Mouse (Mus musculus) MEL (cell line): ENCODE data around the gene Ppfibp2. TPM values are rescaled to one million over a fixed set of nuclear protein-coding genes. Genes with fewer than 3 reads are reported as not detected.

Experiments
- DNase-seq: peaks from one replicate; pipeline ENCODE4 v3.0.0; 2011; ENCODE audit warnings: low read depth, low spot score
- H3K27ac ChIP-seq: 2 replicates; pipeline ENCODE4 v1.5.1; 2012; ENCODE audit warnings: low read depth, mild to moderate bottlenecking, control low read depth, low read length, moderate library complexity; ENCODE audit not compliant: control insufficient read depth
- H3K27me3 ChIP-seq, 2 experiments: fragments of 150-350 bp in 1 of 2; sonication (generic) in 1 of 2; 2 replicates each; pipeline ENCODE4 v1.6.1; 2012; ENCODE audit warnings: low read length in 2 of 2, mild to moderate bottlenecking in 2 of 2, improper control_type of control experiment in 1 of 2, moderate library complexity in 1 of 2; ENCODE audit not compliant: insufficient read depth in 2 of 2, control insufficient read depth in 1 of 2
- H3K36me3 ChIP-seq, 2 experiments: 2 replicates each; pipeline ENCODE4 v1.6.1; 2012 to 2014; ENCODE audit warnings: low read length in 2 of 2, improper control_type of control experiment in 1 of 2, inconsistent platforms in 1 of 2, mild to moderate bottlenecking in 1 of 2; ENCODE audit not compliant: insufficient read depth in 2 of 2, control insufficient read depth in 1 of 2
- H3K4me1 ChIP-seq, 2 experiments: fragments of 150-350 bp in 1 of 2; sonication (generic) in 1 of 2; 2 replicates each; pipeline ENCODE4 v1.6.1; 2012; ENCODE audit warnings: low read length in 2 of 2, improper control_type of control experiment in 1 of 2, mild to moderate bottlenecking in 1 of 2; ENCODE audit not compliant: insufficient read depth in 2 of 2, control insufficient read depth in 1 of 2
- H3K4me3 ChIP-seq, 2 experiments: fragments of 150-350 bp in 1 of 2; sonication (generic) in 1 of 2; 2 replicates each; pipeline ENCODE4 v1.5.1; 2012; ENCODE audit warnings: low read depth in 2 of 2, low read length in 2 of 2, mild to moderate bottlenecking in 2 of 2, moderate library complexity in 2 of 2, control low read depth in 1 of 2, improper control_type of control experiment in 1 of 2; ENCODE audit not compliant: control insufficient read depth in 1 of 2, insufficient read depth in 1 of 2
- H3K79me2 ChIP-seq: 2 replicates; pipeline ENCODE4 v1.6.1; 2012; ENCODE audit warnings: mild to moderate bottlenecking, low read length, moderate library complexity; ENCODE audit not compliant: control insufficient read depth, poor library complexity, insufficient read depth
- H3K9ac ChIP-seq: 2 replicates; pipeline ENCODE4 v1.6.1; 2012; ENCODE audit warnings: low read depth, mild to moderate bottlenecking, control low read depth, low read length, moderate library complexity; ENCODE audit not compliant: control insufficient read depth, poor library complexity, severe bottlenecking
- H3K9me3 ChIP-seq: fragments of 150-350 bp; sonication (generic); replicated peaks from 2 replicates; pipeline ENCODE4 v1.6.1; 2012; ENCODE audit warnings: mild to moderate bottlenecking, low read length, improper control_type of control experiment, moderate library complexity; ENCODE audit not compliant: insufficient read depth
- CHD1 ChIP-seq: IDR thresholded peaks from 2 replicates; pipeline ENCODE4 v1.6.1; 2012; ENCODE audit warnings: low read depth, mild to moderate bottlenecking, inconsistent platforms, low read length, improper control_type of control experiment
- E2F4 ChIP-seq: IDR thresholded peaks from 2 replicates; pipeline ENCODE4 v1.6.1; 2011; ENCODE audit warnings: low read depth, low read length, improper control_type of control experiment, borderline replicate concordance
- ELF1 ChIP-seq: IDR thresholded peaks from 2 replicates; pipeline ENCODE4 v1.6.1; 2014; ENCODE audit warnings: low read depth, mild to moderate bottlenecking, inconsistent platforms, low read length, improper control_type of control experiment, moderate library complexity
- ETS1 ChIP-seq: IDR thresholded peaks from 2 replicates; pipeline ENCODE4 v1.6.1; 2012; ENCODE audit warnings: low read depth, mild to moderate bottlenecking, inconsistent platforms, low read length, improper control_type of control experiment, moderate library complexity
- GATA1 ChIP-seq: IDR thresholded peaks from 2 replicates; pipeline ENCODE4 v1.6.1; 2011; ENCODE audit warnings: low read depth, low read length, improper control_type of control experiment
- HCFC1 ChIP-seq: IDR thresholded peaks from 2 replicates; pipeline ENCODE4 v1.6.1; 2012; ENCODE audit warnings: low read depth, mild to moderate bottlenecking, inconsistent platforms, low read length, improper control_type of control experiment, moderate library complexity
- JUND ChIP-seq: IDR thresholded peaks from 2 replicates; pipeline ENCODE4 v1.6.1; 2011; ENCODE audit warnings: low read depth, mild to moderate bottlenecking, improper control_type of control experiment, low read length
- KAT2A ChIP-seq: conservative IDR thresholded peaks from 2 replicates; pipeline ENCODE4 v1.6.1; 2012; ENCODE audit warnings: low read depth, low read length, improper control_type of control experiment, inconsistent platforms
- MAFK ChIP-seq: IDR thresholded peaks from 2 replicates; pipeline ENCODE4 v1.6.1; 2011; ENCODE audit warnings: low read depth, mild to moderate bottlenecking, low read length, improper control_type of control experiment, borderline replicate concordance
- MAX ChIP-seq: IDR thresholded peaks from 2 replicates; pipeline ENCODE4 v1.6.1; 2011; ENCODE audit warnings: low read length, improper control_type of control experiment
- MEF2A ChIP-seq: IDR thresholded peaks from 2 replicates; pipeline ENCODE4 v1.6.1; 2014; ENCODE audit warnings: low read depth, mild to moderate bottlenecking, inconsistent platforms, low read length, improper control_type of control experiment; ENCODE audit not compliant: poor library complexity, insufficient replicate concordance, severe bottlenecking; ENCODE audit errors: extremely low read depth
- MXI1 ChIP-seq: IDR thresholded peaks from 2 replicates; pipeline ENCODE4 v1.6.1; 2011; ENCODE audit warnings: mild to moderate bottlenecking, low read depth, low read length, improper control_type of control experiment
- POLR2A ChIP-seq, 2 experiments: IDR thresholded peaks; 2 replicates each; pipeline ENCODE4 v1.6.1; 2011 to 2012; ENCODE audit warnings: low read length in 2 of 2, mild to moderate bottlenecking in 2 of 2, control low read depth in 1 of 2, improper control_type of control experiment in 1 of 2, low read depth in 1 of 2, moderate library complexity in 1 of 2; ENCODE audit not compliant: control insufficient read depth in 1 of 2, insufficient read depth in 1 of 2, poor library complexity in 1 of 2
- RAD21 ChIP-seq: IDR thresholded peaks from 2 replicates; pipeline ENCODE4 v1.6.1; 2011; ENCODE audit warnings: mild to moderate bottlenecking, low read depth, low read length, improper control_type of control experiment
- SMC3 ChIP-seq: IDR thresholded peaks from 2 replicates; pipeline ENCODE4 v1.6.1; 2011; ENCODE audit warnings: low read depth, low read length, improper control_type of control experiment
- TAL1 ChIP-seq: IDR thresholded peaks from 2 replicates; pipeline ENCODE4 v1.6.1; 2012; ENCODE audit warnings: mild to moderate bottlenecking, inconsistent platforms, low read length, moderate library complexity, mixed read lengths
- UBTF ChIP-seq: IDR thresholded peaks from 2 replicates; pipeline ENCODE4 v1.6.1; 2012; ENCODE audit warnings: low read depth, mild to moderate bottlenecking, inconsistent platforms, low read length, improper control_type of control experiment, moderate library complexity, borderline replicate concordance; ENCODE audit not compliant: insufficient read depth
- USF1 ChIP-seq: IDR thresholded peaks from 2 replicates; pipeline ENCODE4 v1.6.1; 2014; ENCODE audit warnings: low read depth, mild to moderate bottlenecking, inconsistent platforms, low read length, improper control_type of control experiment, moderate library complexity
- ZMIZ1 ChIP-seq: IDR thresholded peaks from 2 replicates; pipeline ENCODE4 v1.6.1; 2012; ENCODE audit warnings: low read depth, mild to moderate bottlenecking, inconsistent platforms, low read length, improper control_type of control experiment, moderate library complexity
- ZNF384 ChIP-seq: IDR thresholded peaks from 2 replicates; pipeline ENCODE4 v1.6.1; 2012; ENCODE audit warnings: low read depth, mild to moderate bottlenecking, inconsistent platforms, low read length, improper control_type of control experiment
- polyA plus RNA-seq, 2 experiments: library from polyadenylated mRNA; stranded (reverse) in 1 of 2; unstranded in 1 of 2; fragments of >175 nt in 1 of 2; fragments of >200 nt in 1 of 2; gene quantifications; 2 replicates each; pipeline versions ENCODE4 v1.2.1 to v1.2.4; 2012; ENCODE audit warnings: low replicate concordance in 2 of 2, low read depth in 1 of 2; ENCODE audit not compliant: insufficient read length in 2 of 2, insufficient read depth in 1 of 2, missing spikeins in 1 of 2
- total RNA-seq: library from RNA; depleted of rRNA; stranded (reverse); fragments of 300-350 nt; gene quantifications from 2 replicates; pipeline ENCODE4 v1.2.3, GENCODE M21; 2012

The Ppfibp2 gene
- total and polyA plus RNA-seq, 3 experiments, result not detected

GRCm38 (mm10) chr7:107700646-107701045 is 105.6 kb downstream of the Ppfibp2 start:
- no peaks in the 10 kb centered on the region for H3K27me3 ChIP-seq
- H3K9me3 ChIP-seq, result no peaks in the 10 kb centered on the region
- TF ChIP-seq UBTF (no peak), SMC3 (no peak), CHD1 (no peak), E2F4 (no peak), RAD21 (no peak), ZMIZ1 (no peak), USF1 (no peak), POLR2A (IDR thresholded peaks at IDR 0.05; ENCODE audit: control insufficient read depth in 1 of 2, insufficient read depth in 1 of 2, low read depth in 1 of 2, low read length in 2 of 2, poor library complexity in 1 of 2) (no peak), ZNF384 (no peak), GATA1 (no peak), JUND (no peak), MAX (no peak), MEF2A (no peak), HCFC1 (no peak), TAL1 (no peak), ETS1 (no peak), MAFK (no peak), KAT2A (no peak)
- no peaks in the 10 kb centered on the region for H3K36me3 ChIP-seq
- no peaks in the 10 kb centered on the region for H3K79me2 ChIP-seq
- no peaks in the 10 kb centered on the region for H3K4me1 ChIP-seq
- DNase-seq, result no peak
- no peak overlapping the region for H3K4me3 ChIP-seq
- H3K9ac ChIP-seq, result no peak overlapping the region
- no peak overlapping the region for H3K27ac ChIP-seq

GRCm38 (mm10) chr7:107702461-107703380 is 107.7 kb downstream of the Ppfibp2 start:
- Histone ChIP-seq H3K27ac (no peak overlapping the region), H3K27me3 (no peaks in the 10 kb centered on the region), H3K9ac (no peak overlapping the region), H3K4me1 (no peaks in the 10 kb centered on the region), H3K4me3 (no peak overlapping the region), H3K79me2 (no peaks in the 10 kb centered on the region), H3K36me3 (no peaks in the 10 kb centered on the region), H3K9me3 (no peaks in the 10 kb centered on the region)
- no peak for DNase-seq
- no peak for TF ChIP-seq MAFK
- no peak for TF ChIP-seq ZMIZ1
- no peak for TF ChIP-seq MXI1
- TF ChIP-seq ELF1, result no peak
- no peak for TF ChIP-seq E2F4
